In genomic region chr12:39741051-39741847, GRCm38 (mm10) we compare ENCODE assay signal across 15 mouse cellular contexts.
A peak's percentile ranks its signal among the peaks of the same experiment; 100 is the strongest.
DNase-seq lines count a peak whose midpoint lies in the region; ATAC-seq and TF ChIP-seq lines count a peak whose summit lies in the region.
"Had no signal": no experiment of that assay in that cellular context is flagged by ENCODE, and none has a peak within 500 bp of the region (broad histone marks: within the 10 kb centered on the region; RNA-seq: fewer than 3 reads in every experiment).

No protein-coding gene starts in this region.

- peak; percentile 71; the same call in 1 of the 2 replicates for ATAC-seq in forebrain, embryonic 12.5 days (ENCODE audit: low FRiP score)
- ATAC-seq in forebrain, postnatal 0 days = no peak
- 0 out of 2 replicates have a peak, but pooled peaks have one; percentile 5 for ATAC-seq in forebrain, embryonic 14.5 days
- ATAC-seq in megakaryocyte, adult 5-6 weeks (ENCODE audit: poor library complexity, severe bottlenecking) = no peak

- no peaks in the 10 kb centered on the region for H3K36me3 ChIP-seq in forebrain, embryonic 12.5 days (replicated peaks)
- H3K36me3 ChIP-seq in forebrain, postnatal 0 days (ENCODE audit: insufficient read depth) = no peaks in the 10 kb centered on the region
- no peaks in the 10 kb centered on the region for H3K36me3 ChIP-seq in forebrain, embryonic 14.5 days (ENCODE audit: control insufficient read depth, insufficient read depth, low read length)
- H3K36me3 ChIP-seq: heart, embryonic 13.5 days had no signal

- DNase-seq in forebrain, postnatal 0 days = no peak
- peak; percentile 64 for DNase-seq in A20 (ENCODE audit: low read depth, low spot score)
- peak; percentile 90 for DNase-seq in ZHBTc4 (ENCODE audit: low read depth, low spot score)
- peak; percentile 29 for DNase-seq in forebrain, embryonic 14.5 days (ENCODE audit: low spot score)
- DNase-seq in left cerebral cortex, adult 9 months (ENCODE audit: low spot score in 2 of 2) = no peak
- no peak for DNase-seq in left cerebral cortex, adult 18-20 months (ENCODE audit: low spot score in 2 of 2)
- DNase-seq: cerebellum, adult 9-11 months; gastrocnemius, postnatal 25 days; kidney, adult 2 months; kidney, postnatal 4 days; lung, embryonic 14.5 days had no signal

- H3K9ac ChIP-seq in forebrain, embryonic 12.5 days = no peak overlapping the region
- H3K9ac ChIP-seq in forebrain, postnatal 0 days = no peak overlapping the region
- no peak overlapping the region for H3K9ac ChIP-seq in forebrain, embryonic 14.5 days (ENCODE audit: low read length)
- H3K9ac ChIP-seq: heart, embryonic 13.5 days; lung, embryonic 14.5 days had no signal

- TF ChIP-seq CTCF in forebrain, postnatal 0 days (IDR thresholded peaks at IDR 0.05; ENCODE audit: low read depth) = no peak

- no peak overlapping the region for H3K4me3 ChIP-seq in forebrain, embryonic 12.5 days (replicated peaks)
- H3K4me3 ChIP-seq in forebrain, postnatal 0 days (ENCODE audit: low read depth, low read length) = no peak overlapping the region
- H3K4me3 ChIP-seq in forebrain, embryonic 14.5 days (ENCODE audit: low read depth, low read length) = no peak overlapping the region
- H3K4me3 ChIP-seq: heart, embryonic 13.5 days; megakaryocyte, embryonic 14.5 days had no signal

- peaks cover 19% of the 10 kb centered on the region for H3K4me1 ChIP-seq in forebrain, embryonic 12.5 days
- no peaks in the 10 kb centered on the region for H3K4me1 ChIP-seq in forebrain, postnatal 0 days (ENCODE audit: insufficient read depth)
- peaks cover 5% of the 10 kb centered on the region; the same call in 1 of the 2 replicates for H3K4me1 ChIP-seq in forebrain, embryonic 14.5 days (ENCODE audit: control insufficient read depth, insufficient read depth, low read length)
- H3K4me1 ChIP-seq: heart, embryonic 13.5 days; megakaryocyte, embryonic 14.5 days had no signal

- H3K4me2 ChIP-seq in forebrain, embryonic 12.5 days = peak overlapping the region; percentile 25
- H3K4me2 ChIP-seq in forebrain, postnatal 0 days (ENCODE audit: low read depth) = no peak overlapping the region
- H3K4me2 ChIP-seq in forebrain, embryonic 14.5 days (ENCODE audit: low read length) = no peak overlapping the region
- H3K4me2 ChIP-seq: heart, embryonic 13.5 days; lung, embryonic 14.5 days had no signal

- no peaks in the 10 kb centered on the region for H3K9me3 ChIP-seq in forebrain, embryonic 12.5 days
- H3K9me3 ChIP-seq in forebrain, postnatal 0 days (ENCODE audit: low read length) = no peaks in the 10 kb centered on the region
- no peaks in the 10 kb centered on the region for H3K9me3 ChIP-seq in forebrain, embryonic 14.5 days (replicated peaks; ENCODE audit: control insufficient read depth, low read length)
- H3K9me3 ChIP-seq: heart, embryonic 13.5 days; megakaryocyte, embryonic 14.5 days had no signal

- 5% methylated on average over 13 of the region's 13 CpGs for WGBS in forebrain, embryonic 12.5 days
- 16% methylated on average over 13 of the region's 13 CpGs for WGBS in forebrain, postnatal 0 days
- WGBS in forebrain, embryonic 14.5 days = 10% methylated on average over 13 of the region's 13 CpGs

- H3K27me3 ChIP-seq in forebrain, embryonic 12.5 days = no peaks in the 10 kb centered on the region
- no peaks in the 10 kb centered on the region; the same call in 1 of the 2 replicates for H3K27me3 ChIP-seq in forebrain, postnatal 0 days (ENCODE audit: insufficient read depth, low read length)
- H3K27me3 ChIP-seq in forebrain, embryonic 14.5 days (replicated peaks; ENCODE audit: control insufficient read depth, insufficient read depth, low read length) = no peaks in the 10 kb centered on the region
- H3K27me3 ChIP-seq: heart, embryonic 13.5 days; megakaryocyte, embryonic 14.5 days had no signal

- no peak overlapping the region for H3K27ac ChIP-seq in forebrain, embryonic 12.5 days
- no peak overlapping the region for H3K27ac ChIP-seq in forebrain, postnatal 0 days (ENCODE audit: low read depth, low read length)
- no peak overlapping the region for H3K27ac ChIP-seq in forebrain, embryonic 14.5 days (ENCODE audit: low read depth, low read length)
- H3K27ac ChIP-seq: heart, embryonic 13.5 days had no signal

Comparison
In these comparisons a context has a peak if more than half of its experiments do, and no peak if none do; other contexts are left out.
1. ATAC-seq: peak in forebrain, embryonic 12.5 days (single experiment) and forebrain, embryonic 14.5 days (single experiment); none in forebrain, postnatal 0 days (single experiment) and megakaryocyte, adult 5-6 weeks (single experiment).
2. DNase-seq: peak in A20 (single experiment), ZHBTc4 (single experiment) and forebrain, embryonic 14.5 days (single experiment); none in forebrain, postnatal 0 days (single experiment), left cerebral cortex, adult 9 months (0 of 2) and left cerebral cortex, adult 18-20 months (0 of 2).